Mouse (Mus musculus) liver, adult 2 months (tissue): ENCODE data around the gene Ssbp4. TPM values are rescaled to one million over a fixed set of nuclear protein-coding genes. Genes with fewer than 3 reads are reported as not detected.

Source experiments
- DNase-seq: peaks from one replicate; pipeline ENCODE4 v3.0.0-alpha.2; 2011; ENCODE audit warnings: low read depth, low spot score; ENCODE audit errors: extremely low read depth
- H3K27ac ChIP-seq: fragments of 200-500 bp; replicated peaks from 2 replicates; pipeline ENCODE4 v1.5.1; 2012; ENCODE audit warnings: low read depth, mild to moderate bottlenecking, control low read depth, inconsistent platforms, low read length; ENCODE audit not compliant: insufficient read depth
- H3K27me3 ChIP-seq: fragments of 200-500 bp; 2 replicates; pipeline ENCODE4 v1.6.1; 2012; ENCODE audit warnings: mild to moderate bottlenecking, moderate library complexity, low read length, inconsistent platforms; ENCODE audit not compliant: control insufficient read depth, insufficient read depth
- H3K36me3 ChIP-seq: fragments of 200-500 bp; 2 replicates; pipeline ENCODE4 v1.6.1; 2012; ENCODE audit warnings: low read length, inconsistent platforms; ENCODE audit not compliant: control insufficient read depth, insufficient read depth
- H3K4me1 ChIP-seq: fragments of 200-500 bp; 2 replicates; pipeline ENCODE4 v1.6.1; 2011; ENCODE audit warnings: low read length; ENCODE audit not compliant: control insufficient read depth, insufficient read depth
- H3K4me3 ChIP-seq: fragments of 200-500 bp; 2 replicates; pipeline ENCODE4 v1.5.1; 2011; ENCODE audit warnings: low read depth, mild to moderate bottlenecking, control low read depth, low read length, moderate library complexity; ENCODE audit not compliant: insufficient read depth
- H3K79me2 ChIP-seq: fragments of 200-500 bp; 2 replicates; pipeline ENCODE4 v1.6.1; 2012; ENCODE audit warnings: inconsistent platforms, mild to moderate bottlenecking, low read length, moderate library complexity; ENCODE audit not compliant: control insufficient read depth, insufficient read depth
- H3K9ac ChIP-seq: fragments of 200-500 bp; 2 replicates; pipeline ENCODE4 v1.6.1; 2012; ENCODE audit warnings: low read depth, mild to moderate bottlenecking, control low read depth, inconsistent platforms, low read length
- CTCF ChIP-seq: fragments of 200-500 bp; IDR thresholded peaks from 2 replicates; pipeline ENCODE4 v1.5.1; 2011; ENCODE audit warnings: low read depth, low read length, control low read depth
- POLR2A ChIP-seq: fragments of 200-500 bp; IDR thresholded peaks from 2 replicates; pipeline ENCODE4 v1.6.1; 2011; ENCODE audit warnings: low read length, control low read depth; ENCODE audit not compliant: insufficient read depth; ENCODE audit errors: extremely low read depth
- WGBS: fragments of 180-500 bp; shearing (Covaris S2); methylation state at CpG from one replicate; pipeline ENCODE4 v1.1.7; 2018; 5-methylcytosine and 5-hydroxymethylcytosine counted together
- polyA plus RNA-seq: library from polyadenylated mRNA; depleted of rRNA; stranded (reverse); fragments of >200 nt; gene quantifications from 2 replicates; pipeline ENCODE4 v1.2.3, GENCODE M21; 2012
- total RNA-seq: library from RNA; depleted of rRNA; stranded (reverse); fragments of >200 nt; gene quantifications from 2 replicates; pipeline ENCODE4 v1.2.3, GENCODE M21; 2014

Gene Ssbp4
- total and polyA plus RNA-seq, 2 experiments, result 2.3 to 16.4 TPM

GRCm38 (mm10) chr8:70630532-70631381 lies 22.1 kb upstream of the Ssbp4 start:
- H3K4me1 ChIP-seq, result peaks cover 29% of the 10 kb centered on the region

GRCm38 (mm10) chr8:70629574-70630531 lies 21.2 kb upstream of the Ssbp4 start:
- peak overlapping the region; percentile 75 for H3K27ac ChIP-seq
- peak; percentile 75 for DNase-seq
- H3K36me3 ChIP-seq, result no peaks in the 10 kb centered on the region
- H3K27me3 ChIP-seq, result no peaks in the 10 kb centered on the region
- H3K4me1 ChIP-seq, result peaks cover 24% of the 10 kb centered on the region
- peak overlapping the region; percentile 68 for H3K9ac ChIP-seq
- 5% methylated on average over 60 of the region's 60 CpGs for WGBS
- TF ChIP-seq POLR2A (0 out of 2 replicates have a peak, but pooled peaks have one; percentile 11), CTCF (peak; percentile 100)
- H3K79me2 ChIP-seq, result no peaks in the 10 kb centered on the region
- H3K4me3 ChIP-seq, result peak overlapping the region; percentile 44

More at GRCm38 (mm10) chr8:70630532-70631381, 22.1 kb upstream of the Ssbp4 start:
- Histone ChIP-seq H3K9ac (peak overlapping the region; percentile 86), H3K36me3 (no peaks in the 10 kb centered on the region), H3K27ac (peak overlapping the region; percentile 87), H3K27me3 (no peaks in the 10 kb centered on the region), H3K4me3 (peak overlapping the region; percentile 70), H3K79me2 (no peaks in the 10 kb centered on the region)
- TF ChIP-seq CTCF, result no peak
- DNase-seq, result peak; percentile 95
- WGBS, result 1% methylated on average over 22 of the region's 22 CpGs

GRCm38 (mm10) chr8:70628986-70629490 lies 20.4 kb upstream of the Ssbp4 start:
- TF ChIP-seq POLR2A (no peak), CTCF (no peak)
- WGBS, result 70% methylated on average over 7 of the region's 7 CpGs
- no peaks in the 10 kb centered on the region for H3K79me2 ChIP-seq
- DNase-seq, result no peak
- no peak overlapping the region for H3K4me3 ChIP-seq
- H3K36me3 ChIP-seq, result no peaks in the 10 kb centered on the region
- H3K9ac ChIP-seq, result no peak overlapping the region
- no peak overlapping the region for H3K27ac ChIP-seq
- no peaks in the 10 kb centered on the region for H3K27me3 ChIP-seq
- H3K4me1 ChIP-seq, result peaks cover 18% of the 10 kb centered on the region

GRCm38 (mm10) chr8:70627041-70627440 lies 18.4 kb upstream of the Ssbp4 start:
- Histone ChIP-seq H3K9ac (no peak overlapping the region), H3K36me3 (no peaks in the 10 kb centered on the region), H3K4me1 (peaks cover 4% of the 10 kb centered on the region), H3K27ac (no peak overlapping the region), H3K79me2 (no peaks in the 10 kb centered on the region), H3K4me3 (no peak overlapping the region), H3K27me3 (no peaks in the 10 kb centered on the region)
- 82% methylated on average over 5 of the region's 5 CpGs for WGBS
- DNase-seq, result no peak
- TF ChIP-seq CTCF (no peak), POLR2A (no peak)

DNA sequence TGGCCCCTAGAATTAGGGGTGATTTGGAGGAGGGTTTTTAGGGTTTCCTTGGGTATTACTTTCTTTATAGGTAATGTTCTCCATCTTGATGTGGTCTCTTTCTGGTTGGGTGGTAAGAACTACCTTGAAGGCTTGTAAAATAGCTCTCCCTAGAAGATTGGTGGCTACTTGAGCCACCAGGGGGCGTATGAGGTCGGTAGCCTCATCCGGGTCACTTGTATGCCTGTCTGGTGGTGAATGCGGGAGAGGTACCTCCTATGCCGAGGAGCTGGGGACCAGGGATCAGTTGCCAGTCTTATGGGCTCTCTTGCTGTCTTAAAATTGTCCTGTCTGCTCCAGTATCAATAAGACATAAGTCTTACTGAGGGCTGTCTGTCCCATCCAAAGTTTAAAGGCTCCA lies 16.4 kb upstream of the Ssbp4 start:
- Histone ChIP-seq H3K4me3 (no peak overlapping the region), H3K79me2 (no peaks in the 10 kb centered on the region), H3K36me3 (no peaks in the 10 kb centered on the region), H3K27me3 (no peaks in the 10 kb centered on the region), H3K27ac (no peak overlapping the region), H3K4me1 (no peaks in the 10 kb centered on the region; the same call in 1 of the 2 replicates), H3K9ac (no peak overlapping the region)
- 3% methylated on average over 5 of the region's 5 CpGs for WGBS
- TF ChIP-seq POLR2A, result no peak
- peak; percentile 83 for TF ChIP-seq CTCF
- DNase-seq, result no peak
